Mouse (Mus musculus) G1E-ER4 (cell line): ENCODE results near the gene Gm20388. TPM values are rescaled to one million over a fixed set of nuclear protein-coding genes. Genes with fewer than 3 reads are reported as not detected.

ENCODE experiments used
- GATA1 ChIP-seq: IDR thresholded peaks from one replicate; pipeline ENCODE4 v1.8.0; 2012; ENCODE audit warnings: low read length, inconsistent platforms
- polyA plus RNA-seq: library from polyadenylated mRNA; stranded (reverse); fragments of >175 nt; gene quantifications from 2 replicates; pipeline ENCODE4 v1.2.3, GENCODE M21; 2012

The Gm20388 gene
- polyA plus RNA-seq, 1 experiment, result not detected

DNA sequence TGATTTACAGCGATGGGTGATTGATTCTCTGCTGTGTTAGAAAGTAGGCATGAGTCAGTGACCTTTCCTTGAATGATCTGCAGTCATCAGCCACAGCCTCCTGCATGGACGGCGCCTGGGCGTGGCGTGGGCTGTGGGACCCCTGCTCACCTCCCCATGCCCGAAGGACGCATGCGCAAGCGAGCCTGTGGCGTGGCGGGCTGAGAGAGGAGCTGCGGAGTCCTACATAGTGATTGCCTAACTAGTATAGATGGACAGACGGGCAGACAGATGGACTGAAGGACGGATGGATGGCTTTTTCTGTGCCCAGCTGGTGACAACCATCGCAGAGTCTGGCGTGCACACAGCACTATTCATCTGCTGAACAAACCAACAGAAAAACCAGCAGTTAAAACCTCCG, 1106.0 kb downstream of the Gm20388 start:
- TF ChIP-seq GATA1, result no peak

DNA sequence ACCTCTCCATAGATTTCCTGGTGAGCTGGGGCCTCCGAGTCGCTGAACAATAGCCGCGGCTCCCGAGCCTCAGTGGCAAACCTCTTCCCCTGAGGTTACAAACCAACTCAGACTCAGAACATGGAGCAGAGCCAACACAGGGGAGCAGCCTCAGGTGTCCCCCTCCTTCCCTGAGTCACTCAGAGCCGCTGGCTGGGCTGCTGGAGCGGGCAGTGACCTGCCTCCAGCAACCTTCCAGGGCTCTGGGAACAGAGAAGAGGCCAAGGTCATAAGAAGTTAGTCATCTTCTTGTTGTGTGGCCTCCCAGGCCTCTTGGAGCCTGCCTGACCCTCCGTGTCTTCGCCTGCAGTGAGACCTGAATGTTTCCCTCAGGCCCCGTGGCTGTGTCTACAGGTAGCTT, 1107.6 kb downstream of the Gm20388 start:
- TF ChIP-seq GATA1, result no peak

DNA sequence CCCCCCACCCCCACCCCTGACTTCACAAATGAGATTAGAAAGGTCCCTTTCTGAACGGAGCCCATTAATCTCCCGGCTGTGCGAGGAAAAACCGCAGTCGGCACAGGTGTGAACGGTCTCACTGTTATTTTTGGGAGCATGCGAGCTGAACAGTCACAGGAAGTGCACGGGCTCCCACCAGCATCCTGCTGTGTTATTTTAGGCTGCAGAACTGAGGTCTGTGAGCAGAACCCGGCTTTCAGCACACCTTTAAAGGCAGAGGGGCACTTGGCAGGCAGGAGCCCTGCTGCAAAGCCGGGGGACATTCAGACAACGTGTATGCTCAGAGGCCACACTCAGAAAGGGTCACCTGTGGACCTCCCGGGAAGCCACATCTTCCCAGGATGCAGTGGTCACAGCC, 1110.8 kb downstream of the Gm20388 start:
- TF ChIP-seq GATA1, result no peak

DNA sequence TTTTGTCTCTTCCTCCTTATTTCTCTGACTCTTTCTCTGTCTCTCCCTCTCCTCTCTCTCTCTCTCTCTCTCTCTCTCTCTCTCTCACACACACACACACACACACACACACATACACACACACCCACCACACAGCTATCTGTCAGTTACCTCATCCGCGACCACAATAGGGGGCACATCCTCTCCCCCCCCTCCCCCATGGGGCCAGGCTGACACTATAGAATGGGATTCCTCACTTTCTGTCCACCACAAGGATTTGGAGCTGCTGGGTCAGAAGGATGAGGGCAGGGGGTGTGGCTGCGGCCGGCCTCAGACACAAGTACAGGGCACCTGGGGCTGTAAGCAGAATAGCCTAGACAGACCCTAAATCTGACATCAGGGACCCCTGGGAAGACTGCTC, 1112.4 kb downstream of the Gm20388 start:
- TF ChIP-seq GATA1, result no peak

DNA sequence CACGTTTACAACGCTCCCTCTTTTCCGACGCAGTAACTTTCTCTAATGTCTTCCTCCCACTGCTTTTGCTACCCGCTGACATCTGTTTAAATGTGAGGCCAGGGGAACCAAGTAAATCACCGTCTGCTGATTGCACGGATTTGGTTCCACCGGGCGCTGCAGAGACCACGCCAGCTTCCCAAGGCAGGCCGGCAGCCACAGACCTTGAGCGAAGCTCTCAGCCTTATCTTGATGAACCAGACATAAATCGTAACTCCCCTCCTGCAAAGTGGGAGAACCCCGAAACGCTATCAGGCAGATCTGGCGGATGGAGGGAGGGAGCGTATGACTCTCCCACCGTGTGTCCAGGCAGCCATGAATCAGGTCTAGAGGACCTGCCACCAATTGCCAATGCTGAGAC, 1113.1 kb downstream of the Gm20388 start:
- no peak for TF ChIP-seq GATA1

DNA sequence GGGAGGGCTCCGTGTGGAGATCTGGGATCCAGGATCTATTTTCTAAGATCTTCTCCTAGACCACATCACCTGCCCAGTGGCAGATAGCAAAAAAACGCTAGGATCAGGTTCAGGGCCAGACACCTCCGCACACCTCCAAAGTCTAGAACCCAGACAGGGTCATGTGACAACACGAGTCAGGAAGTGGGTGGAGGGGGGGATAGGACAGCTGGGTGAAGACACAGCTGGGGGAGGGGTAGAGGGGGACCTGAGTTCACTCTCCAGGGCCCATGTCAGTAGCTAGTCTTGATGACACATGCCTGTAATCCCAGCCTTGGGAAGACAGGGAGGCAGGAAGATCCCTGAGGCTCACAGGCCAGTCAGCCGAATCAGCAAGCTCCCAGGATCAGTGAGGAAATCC, 1114.8 kb downstream of the Gm20388 start:
- no peak for TF ChIP-seq GATA1

DNA sequence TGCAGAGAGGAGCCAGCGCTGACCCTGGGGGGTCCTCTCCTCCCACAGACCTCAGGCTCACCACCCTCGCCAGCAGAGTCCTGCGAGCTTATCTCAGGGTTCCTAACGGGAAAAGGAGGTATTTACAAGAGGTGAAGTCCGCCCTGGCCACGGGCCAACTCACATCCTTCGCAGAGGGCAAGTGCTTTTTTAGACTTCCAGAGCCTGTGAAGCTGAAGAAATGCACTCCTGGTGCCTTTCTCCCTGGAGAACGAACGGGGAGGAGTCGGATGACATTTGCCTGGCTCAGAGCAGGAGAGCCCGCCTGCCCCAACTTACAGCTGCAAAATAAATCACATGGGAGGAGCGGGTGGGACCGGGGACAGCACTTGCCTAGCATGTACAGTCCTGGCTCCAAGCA, 1117.1 kb downstream of the Gm20388 start:
- TF ChIP-seq GATA1, result no peak

DNA sequence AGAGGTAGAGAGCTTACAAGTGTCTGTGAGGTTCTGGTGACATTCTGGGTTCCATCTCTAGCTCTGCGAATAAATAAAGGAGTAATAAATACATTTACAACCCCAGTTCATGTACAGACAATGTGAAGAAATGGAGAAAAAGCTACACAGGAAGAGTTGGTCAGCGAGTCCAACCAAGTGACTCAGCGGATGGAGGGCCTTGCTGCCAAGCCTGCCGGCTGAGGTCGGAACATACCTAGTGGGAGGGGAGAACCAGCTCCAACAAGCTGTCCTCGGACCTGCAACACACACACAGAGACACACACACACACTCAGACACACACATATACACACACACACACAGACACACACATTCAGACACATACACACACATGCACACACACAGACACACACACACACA, 1118.4 kb downstream of the Gm20388 start:
- no peak for TF ChIP-seq GATA1

DNA sequence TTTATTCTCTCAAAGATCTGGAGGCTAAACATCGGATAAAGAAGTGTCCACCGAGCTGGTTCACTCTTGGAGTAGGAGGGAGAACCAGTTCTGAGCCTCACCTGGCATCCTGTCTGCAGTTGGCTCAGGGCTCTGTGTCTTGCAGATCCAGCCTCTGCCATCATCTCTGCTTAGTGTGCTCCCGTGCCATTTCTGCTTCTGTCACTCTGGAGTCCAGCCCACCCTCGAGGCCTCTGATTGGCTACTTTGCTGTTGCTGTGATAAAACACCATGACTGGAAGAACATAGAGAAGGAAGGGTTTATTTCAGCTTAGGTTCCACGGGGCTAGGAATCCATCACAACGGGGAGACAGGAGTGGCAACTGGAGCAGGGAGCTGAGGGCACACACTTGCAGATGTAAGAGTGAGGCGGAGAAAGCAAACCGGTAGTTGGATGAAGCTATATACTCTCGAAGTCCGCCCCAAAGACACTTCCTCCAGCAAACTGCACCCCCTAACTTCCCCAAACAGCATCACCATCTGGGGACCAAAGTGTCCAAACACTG, 1119.9 kb downstream of the Gm20388 start:
- TF ChIP-seq GATA1, result no peak

DNA sequence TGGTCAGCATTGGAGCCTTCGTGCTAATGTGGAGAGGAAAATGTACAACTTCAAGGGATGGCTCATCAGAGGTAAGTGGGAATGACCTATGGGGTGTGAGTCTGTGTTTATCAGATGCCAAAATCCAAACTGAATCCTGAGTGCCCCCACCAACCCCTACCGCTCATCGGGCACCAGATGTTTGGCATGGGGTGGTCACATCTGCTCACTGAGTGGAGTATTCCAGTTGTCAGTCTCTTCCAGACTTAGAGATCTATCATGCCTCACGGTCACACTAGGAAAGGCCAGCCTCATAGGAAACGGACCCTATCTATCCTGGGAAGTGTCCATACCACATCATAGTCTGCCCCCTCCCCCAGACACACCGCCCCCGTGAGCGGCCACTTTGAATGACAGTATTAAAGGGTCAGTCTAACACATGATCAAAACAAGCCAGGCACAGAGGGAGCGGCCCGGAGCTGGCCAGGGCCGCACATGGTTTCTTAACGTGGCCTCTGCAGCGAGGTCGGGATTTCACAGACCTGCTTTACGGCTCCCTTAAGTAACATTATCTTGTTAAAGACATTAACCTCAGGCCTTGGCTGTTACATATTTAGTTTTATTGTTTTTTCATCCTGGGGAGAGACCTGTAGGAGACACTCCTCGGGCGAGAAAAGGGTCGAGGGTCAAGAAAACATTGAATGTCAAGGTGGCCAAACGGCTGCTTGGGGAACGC, 1122.8 kb downstream of the Gm20388 start:
- no peak for TF ChIP-seq GATA1

DNA sequence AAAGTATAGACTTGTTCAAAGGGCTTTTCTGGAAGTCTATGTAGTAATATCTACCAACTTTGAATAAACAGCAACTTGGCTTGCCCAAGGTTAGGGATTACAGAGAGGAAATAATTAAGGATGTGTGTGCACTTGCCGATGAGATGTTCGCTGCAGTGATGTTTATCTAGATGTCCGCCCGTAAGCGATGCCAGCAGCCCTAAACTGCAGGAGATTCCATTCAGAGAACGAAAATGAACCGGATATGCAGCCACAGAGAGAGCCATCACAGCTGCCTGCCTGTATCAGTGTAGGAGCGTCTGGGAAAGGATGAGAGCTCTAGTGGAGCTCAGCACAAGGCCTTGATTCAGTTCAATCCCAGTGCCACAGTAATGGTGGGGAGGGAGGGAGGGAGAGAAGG, 1125.0 kb downstream of the Gm20388 start:
- no peak for TF ChIP-seq GATA1

DNA sequence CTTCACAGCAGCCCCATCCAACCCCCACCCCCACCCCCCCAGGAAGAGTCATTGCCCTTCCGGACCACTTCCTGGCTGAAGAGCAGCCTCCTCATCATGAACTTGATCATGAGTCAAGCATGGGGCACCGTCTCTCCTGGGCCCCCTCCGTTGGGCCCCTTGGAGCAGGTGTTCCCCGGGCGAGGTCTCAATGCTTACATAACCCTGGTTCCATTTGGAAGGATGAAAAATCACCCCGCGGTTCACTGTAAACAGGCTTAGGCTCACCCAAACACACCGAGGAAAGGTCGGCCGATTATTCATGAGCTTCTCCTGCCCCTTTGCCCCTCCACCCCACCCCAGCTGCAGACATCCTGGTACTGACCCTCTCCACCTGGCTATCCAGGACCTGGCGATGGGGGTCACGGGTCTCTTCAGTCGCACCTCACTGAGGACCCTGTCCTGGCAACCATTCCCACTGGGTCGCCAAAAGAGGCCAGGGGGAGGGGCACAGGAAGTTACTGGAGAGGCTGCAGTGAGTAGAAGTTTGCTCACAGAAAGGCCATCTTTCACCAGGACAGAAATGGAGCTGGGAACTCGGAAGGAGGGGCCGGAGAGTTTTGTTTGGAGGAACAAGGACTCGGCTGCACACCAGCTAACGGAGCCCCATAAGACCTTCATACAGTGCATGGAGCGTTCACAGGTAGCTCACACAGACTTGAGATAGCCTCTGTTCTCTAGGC, 1133.2 kb downstream of the Gm20388 start:
- no peak for TF ChIP-seq GATA1

DNA sequence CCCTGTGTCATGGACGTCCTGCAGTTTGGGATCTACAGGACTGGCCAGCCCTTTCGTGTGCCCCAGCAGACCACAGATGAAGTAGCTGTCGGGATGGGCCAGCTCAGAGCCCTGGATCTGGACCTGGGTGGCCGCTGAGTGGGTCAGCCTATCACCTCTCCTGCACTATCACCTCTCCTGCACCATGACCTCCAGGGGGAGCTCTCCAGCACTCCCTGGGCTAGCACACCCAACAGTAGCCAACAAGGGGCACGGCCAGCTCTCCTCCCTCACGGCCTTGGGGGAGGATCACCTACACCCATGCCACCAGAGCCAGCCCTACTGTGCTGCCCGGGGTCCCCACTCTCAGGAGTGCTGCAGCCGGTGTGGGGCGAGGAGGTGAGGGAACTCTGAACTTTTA, 1136.8 kb downstream of the Gm20388 start:
- TF ChIP-seq GATA1, result no peak

DNA sequence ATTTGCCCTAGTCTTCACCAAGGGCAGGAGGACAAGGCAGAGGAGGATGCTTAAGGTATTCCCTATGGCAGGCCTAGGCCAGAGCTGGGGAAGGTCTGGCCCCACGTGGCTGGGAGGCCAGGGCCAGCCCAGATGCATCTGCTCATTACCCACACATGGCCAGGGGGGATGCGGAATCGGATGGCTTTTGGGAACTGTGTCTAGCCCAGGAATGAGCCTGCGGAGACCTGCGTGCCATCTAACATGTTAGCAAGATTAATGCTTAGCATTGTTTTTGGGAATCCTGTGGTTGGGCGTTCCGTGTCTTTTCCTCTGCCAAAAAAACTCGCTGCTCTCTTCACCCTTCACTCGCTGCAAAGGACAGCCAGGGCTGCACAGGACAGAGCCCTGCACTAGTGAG, 1147.4 kb downstream of the Gm20388 start:
- TF ChIP-seq GATA1, result no peak

DNA sequence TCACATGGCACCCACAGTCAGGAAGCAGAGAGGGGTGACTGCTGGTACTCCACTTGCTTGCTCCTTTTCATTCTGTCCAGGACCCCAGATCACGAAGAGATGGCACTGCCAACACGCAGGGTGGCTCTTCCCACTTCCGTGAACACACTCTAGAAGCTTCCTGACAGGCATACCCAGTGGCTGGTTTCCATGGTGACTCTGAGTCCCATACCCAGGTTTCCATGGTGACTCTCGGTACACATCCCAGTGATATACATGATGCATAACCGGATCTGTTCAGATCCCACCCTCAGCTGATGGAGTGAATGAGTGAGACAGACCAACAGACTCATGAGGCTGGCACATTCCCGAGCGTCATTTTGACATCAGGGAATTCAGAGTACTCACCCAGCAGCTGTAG, 1148.5 kb downstream of the Gm20388 start:
- no peak for TF ChIP-seq GATA1

DNA sequence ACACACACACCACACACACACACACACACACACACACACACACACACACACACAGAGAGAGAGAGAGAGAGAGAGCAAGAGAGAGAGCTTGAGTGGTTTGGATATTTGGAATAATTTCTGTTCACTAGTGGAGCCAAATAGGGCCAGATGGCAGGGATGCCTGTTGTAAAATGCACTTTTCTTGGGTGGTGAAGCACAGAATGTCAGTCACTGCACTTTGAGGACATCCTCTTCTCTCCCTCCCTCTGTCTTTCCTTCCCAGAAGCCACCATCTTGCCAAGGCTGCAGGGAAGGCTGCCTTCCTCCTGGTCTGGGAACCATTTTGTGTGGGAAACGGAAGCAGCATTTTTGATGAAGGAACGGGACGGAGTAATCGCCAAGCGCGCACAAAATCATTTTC, 1151.9 kb downstream of the Gm20388 start:
- TF ChIP-seq GATA1, result no peak

DNA sequence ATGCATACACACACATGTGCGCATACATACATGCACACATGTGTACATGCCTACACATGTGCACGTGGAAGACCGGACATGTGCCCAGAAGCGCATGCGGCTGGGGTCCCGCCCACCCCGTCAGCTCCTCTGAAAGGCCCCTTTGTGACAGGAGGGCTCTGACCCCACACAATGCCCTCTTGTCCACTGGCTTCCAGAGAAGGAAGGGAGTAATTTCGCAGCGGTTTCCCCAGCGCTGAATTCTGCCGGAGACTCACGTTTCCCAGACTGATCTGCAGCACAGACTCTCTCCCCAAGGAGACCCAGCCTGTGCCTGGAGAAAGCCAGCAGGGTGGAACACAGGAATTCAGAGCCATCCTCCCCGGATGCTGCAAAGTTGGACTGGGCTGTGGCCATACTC, 1153.0 kb downstream of the Gm20388 start:
- TF ChIP-seq GATA1, result no peak

DNA sequence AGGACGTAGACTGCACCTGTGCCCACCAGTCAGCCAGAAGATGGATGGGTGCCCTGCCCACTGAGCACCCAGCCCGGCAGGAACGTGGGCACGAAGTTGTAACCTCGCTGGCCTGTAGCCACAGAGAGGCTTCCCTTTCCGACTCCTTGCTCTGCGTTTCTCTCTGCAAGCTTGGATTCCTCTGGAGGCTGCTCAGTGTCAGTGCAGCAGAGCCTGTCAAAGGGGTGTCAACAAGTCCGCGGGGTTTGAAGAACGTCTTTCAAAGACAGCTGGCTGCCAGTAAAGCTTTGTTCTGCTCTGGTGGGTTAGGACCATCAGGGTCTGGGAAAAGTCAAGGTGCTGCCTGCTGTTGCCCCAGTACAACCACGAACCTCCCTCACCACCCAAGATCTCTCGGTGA, 1160.8 kb downstream of the Gm20388 start:
- no peak for TF ChIP-seq GATA1
